Mouse (Mus musculus) megakaryocyte, embryonic 14.5 days (primary cell): ENCODE results near the gene Mast4.

Experiments
- FLI1 ChIP-seq: IDR thresholded peaks from 2 replicates; pipeline ENCODE4 v1.6.1; 2012; ENCODE audit warnings: low read length, inconsistent platforms, mixed read lengths
- GATA1 ChIP-seq: IDR thresholded peaks from 3 replicates; pipeline ENCODE4 v1.6.1; 2012; ENCODE audit warnings: mixed read lengths, low read length, inconsistent platforms, borderline replicate concordance

GRCm38 (mm10) chr13:103052661-103053060, 281.6 kb downstream of the Mast4 start:
- TF ChIP-seq GATA1 (no peak), FLI1 (no peak)
